Mouse (Mus musculus) hindbrain, embryonic 16.5 days (tissue): Measurements from ENCODE around the gene Mxi1. TPM values are rescaled to one million over a fixed set of nuclear protein-coding genes. Genes with fewer than 3 reads are reported as not detected.

Experiments
- ATAC-seq: fragments of 200-750 bp; cut with Nextera tagmentation; 2 replicates; pipeline ENCODE4 v1.8.0; 2017; ENCODE audit warnings: moderate TSS enrichment, moderate library complexity
- H3K27ac ChIP-seq: fragments of 300-500 bp; sonication (generic); 2 replicates; pipeline ENCODE4 v1.5.1; 2014; ENCODE audit warnings: low read depth, mild to moderate bottlenecking, control low read depth, low read length, moderate library complexity
- H3K27me3 ChIP-seq: fragments of 300-500 bp; sonication (generic); replicated peaks from 2 replicates; pipeline ENCODE4 v1.6.1; 2014; ENCODE audit warnings: low read length; ENCODE audit not compliant: control insufficient read depth, insufficient read depth
- H3K36me3 ChIP-seq: fragments of 300-500 bp; sonication (generic); 2 replicates; pipeline ENCODE4 v1.6.1; 2014; ENCODE audit warnings: mild to moderate bottlenecking, low read length, moderate library complexity, mixed read lengths; ENCODE audit not compliant: control insufficient read depth, insufficient read depth
- H3K4me1 ChIP-seq: fragments of 300-500 bp; sonication (generic); 2 replicates; pipeline ENCODE4 v1.6.1; 2014; ENCODE audit warnings: low read depth, low read length; ENCODE audit not compliant: control insufficient read depth, insufficient read depth
- H3K4me2 ChIP-seq: fragments of 300-500 bp; sonication (generic); 2 replicates; pipeline ENCODE4 v1.6.1; 2014; ENCODE audit warnings: mild to moderate bottlenecking, low read length, control low read depth, moderate library complexity
- H3K4me3 ChIP-seq: fragments of 300-500 bp; sonication (generic); 2 replicates; pipeline ENCODE4 v1.5.1; 2014; ENCODE audit warnings: mild to moderate bottlenecking, low read length, control low read depth, moderate library complexity
- H3K9ac ChIP-seq: fragments of 300-500 bp; sonication (generic); 2 replicates; pipeline ENCODE4 v1.6.1; 2014; ENCODE audit warnings: low read depth, mild to moderate bottlenecking, control low read depth, low read length, moderate library complexity
- H3K9me3 ChIP-seq: fragments of 300-500 bp; sonication (generic); 2 replicates; pipeline ENCODE4 v1.6.1; 2014; ENCODE audit warnings: mild to moderate bottlenecking, low read length, moderate library complexity; ENCODE audit not compliant: control insufficient read depth
- WGBS: fragments of 180-500 bp; shearing (Covaris S2); extraction: QIAGEN DNeasy Blood & Tissue Kit; methylation state at CpG from one replicate; pipeline ENCODE4 v1.1.7; 2014; 5-methylcytosine and 5-hydroxymethylcytosine counted together
- polyA plus RNA-seq: library from polyadenylated mRNA; unstranded; fragments of >200 nt; fragmentation: Nextera tagmentation; extraction: Ambion mirVana; gene quantifications from 2 replicates; pipeline ENCODE4 v1.2.1, GENCODE M21; 2015

Gene Mxi1
- polyA plus RNA-seq, 1 experiment from 2014 or later, result 18.9 TPM

GRCm38 (mm10) chr19:53420924-53421582 lies 110.7 kb downstream of the Mxi1 start:
- 2% methylated on average over 19 of the region's 19 CpGs for WGBS
- ATAC-seq, result peak; percentile 97
- Histone ChIP-seq H3K9ac (peak overlapping the region; percentile 58), H3K4me3 (peak overlapping the region; percentile 49), H3K4me2 (peak overlapping the region; percentile 91), H3K9me3 (no peaks in the 10 kb centered on the region), H3K27me3 (no peaks in the 10 kb centered on the region), H3K4me1 (peaks cover 8% of the 10 kb centered on the region), H3K27ac (peak overlapping the region; percentile 57), H3K36me3 (no peaks in the 10 kb centered on the region)

GRCm38 (mm10) chr19:53421583-53422188 lies 111.4 kb downstream of the Mxi1 start:
- 3% methylated on average over 6 of the region's 6 CpGs for WGBS
- no peak overlapping the region for H3K9ac ChIP-seq
- H3K36me3 ChIP-seq, result no peaks in the 10 kb centered on the region
- no peak; the same call in 1 of the 2 replicates for ATAC-seq
- H3K4me3 ChIP-seq, result peak overlapping the region; percentile 49
- no peaks in the 10 kb centered on the region for H3K27me3 ChIP-seq
- peaks cover 8% of the 10 kb centered on the region for H3K4me1 ChIP-seq
- peak overlapping the region; percentile 91 for H3K4me2 ChIP-seq
- H3K9me3 ChIP-seq, result no peaks in the 10 kb centered on the region
- no peak overlapping the region for H3K27ac ChIP-seq

GRCm38 (mm10) chr19:53422358-53423308 lies 112.3 kb downstream of the Mxi1 start:
- Histone ChIP-seq H3K27ac (no peak overlapping the region), H3K36me3 (no peaks in the 10 kb centered on the region), H3K9me3 (no peaks in the 10 kb centered on the region), H3K4me2 (no peak overlapping the region), H3K4me3 (no peak overlapping the region), H3K9ac (no peak overlapping the region), H3K27me3 (no peaks in the 10 kb centered on the region), H3K4me1 (peaks cover 12% of the 10 kb centered on the region)
- no peak for ATAC-seq
- WGBS, result 70% methylated on average over 17 of the region's 18 CpGs

GRCm38 (mm10) chr19:53423341-53423753 lies 113.0 kb downstream of the Mxi1 start:
- Histone ChIP-seq H3K36me3 (no peaks in the 10 kb centered on the region), H3K27me3 (no peaks in the 10 kb centered on the region), H3K4me3 (no peak overlapping the region), H3K9ac (no peak overlapping the region), H3K4me2 (no peak overlapping the region), H3K4me1 (peaks cover 13% of the 10 kb centered on the region), H3K27ac (no peak overlapping the region), H3K9me3 (no peaks in the 10 kb centered on the region)
- WGBS, result 19% methylated on average over 17 of the region's 19 CpGs
- no peak for ATAC-seq

GRCm38 (mm10) chr19:53423816-53424465 lies 113.6 kb downstream of the Mxi1 start:
- Histone ChIP-seq H3K9me3 (no peaks in the 10 kb centered on the region), H3K4me3 (no peak overlapping the region), H3K27ac (no peak overlapping the region), H3K4me2 (no peak overlapping the region), H3K4me1 (peaks cover 13% of the 10 kb centered on the region), H3K27me3 (no peaks in the 10 kb centered on the region), H3K9ac (no peak overlapping the region), H3K36me3 (no peaks in the 10 kb centered on the region)
- no peak for ATAC-seq
- 66% methylated on average over 17 of the region's 17 CpGs for WGBS

- H3K27me3 ChIP-seq, result no peaks in the 10 kb centered on the region
- peaks cover 13% of the 10 kb centered on the region for H3K4me1 ChIP-seq
- H3K9ac ChIP-seq, result no peak overlapping the region
- 66% methylated on average over 18 of the region's 18 CpGs for WGBS
- no peaks in the 10 kb centered on the region for H3K9me3 ChIP-seq
- H3K4me2 ChIP-seq, result no peak overlapping the region
- H3K36me3 ChIP-seq, result no peaks in the 10 kb centered on the region
- no peak for ATAC-seq
- H3K27ac ChIP-seq, result no peak overlapping the region
- no peak overlapping the region for H3K4me3 ChIP-seq
Measured at GRCm38 (mm10) chr19:53424629-53425028, 114.3 kb downstream of the Mxi1 start.

Other genes with a start within 250 kb of the Mxi1 start
- gene Add3, start 170.1 kb upstream of the Mxi1 start, polyA plus RNA-seq, result 48.5 and 51.6 TPM in 2 replicates
- not detected in 2 replicates for gene Gm10197, start 61.2 kb downstream of the Mxi1 start, polyA plus RNA-seq
- 26.9 and 29.8 TPM in 2 replicates for gene Smndc1, start 80.1 kb downstream of the Mxi1 start, polyA plus RNA-seq
- 7.6 and 8.2 TPM in 2 replicates for gene Dusp5, start 218.6 kb downstream of the Mxi1 start, polyA plus RNA-seq